ENCODE assay signal across 22 mouse cellular contexts in the genomic region with DNA sequence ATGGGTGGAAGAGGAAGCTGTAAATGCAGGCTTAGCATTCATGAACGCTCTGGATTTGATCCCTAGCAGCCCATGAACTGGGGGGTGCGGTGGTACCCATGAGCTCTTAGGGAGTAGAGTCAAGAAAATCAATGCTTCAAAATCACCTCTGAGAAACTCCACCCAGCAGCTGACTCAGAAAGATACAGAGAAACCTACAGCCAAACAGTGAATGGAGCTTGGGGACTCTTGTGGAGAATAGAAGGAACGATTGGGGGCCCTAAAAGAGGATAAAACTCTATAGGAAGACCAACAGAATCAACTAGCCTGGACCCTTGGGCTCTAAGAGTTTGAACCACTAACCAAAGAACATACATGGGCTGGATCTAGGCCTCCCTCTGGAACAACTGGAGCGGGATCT.
DNase-seq lines count a peak whose midpoint lies in the region; ATAC-seq and TF ChIP-seq lines count a peak whose summit lies in the region.
"Had no signal": no experiment of that assay in that cellular context is flagged by ENCODE, and none has a peak within 500 bp of the region (broad histone marks: within the 10 kb centered on the region; RNA-seq: fewer than 3 reads in every experiment).

No protein-coding gene starts in this region.

- no peak for TF ChIP-seq POLR2A in CH12.LX (IDR thresholded peaks at IDR 0.05; ENCODE audit: low read depth, low read length)

- no peaks in the 10 kb centered on the region for H3K27me3 ChIP-seq in hindbrain, embryonic 10.5 days (ENCODE audit: insufficient read depth, poor library complexity, severe bottlenecking)
- H3K27me3 ChIP-seq in hindbrain, embryonic 14.5 days (ENCODE audit: control insufficient read depth, insufficient read depth, low read length): no peaks in the 10 kb centered on the region
- H3K27me3 ChIP-seq in liver, embryonic 14.5 days (ENCODE audit: control insufficient read depth, insufficient read depth, low read length): no peaks in the 10 kb centered on the region
- H3K27me3 ChIP-seq in CH12.LX (replicated peaks): no peaks in the 10 kb centered on the region

- intact Hi-C loops in heart, postnatal 25 days (cut with DNase I): no loop called here

- no peak overlapping the region for H3K4me3 ChIP-seq in hindbrain, embryonic 10.5 days
- H3K4me3 ChIP-seq in hindbrain, embryonic 14.5 days (replicated peaks; ENCODE audit: low read length): no peak overlapping the region
- no peak overlapping the region for H3K4me3 ChIP-seq in liver, embryonic 14.5 days (ENCODE audit: insufficient read depth in 1 of 2, low read depth in 2 of 2, low read length in 2 of 2)
- no peak overlapping the region for H3K4me3 ChIP-seq in CH12.LX (replicated peaks in 1 of 3; ENCODE audit: low read depth in 2 of 3, low read length in 2 of 3, poor library complexity in 1 of 3)

- no peak overlapping the region for H3K4me2 ChIP-seq in hindbrain, embryonic 14.5 days (replicated peaks)
- no peak overlapping the region for H3K4me2 ChIP-seq in liver, embryonic 14.5 days (ENCODE audit: low read depth)
- peak overlapping the region; percentile 63; the same call in 1 of the 2 replicates for H3K4me2 ChIP-seq in CH12.LX (ENCODE audit: insufficient read depth, low read depth, poor library complexity, severe bottlenecking)

- no peak for TF ChIP-seq CTCF in liver, embryonic 14.5 days (IDR thresholded peaks at IDR 0.05; ENCODE audit: low read depth)
- TF ChIP-seq CTCF in CH12.LX (conservative IDR thresholded peaks at IDR 0.05 in 1 of 2, IDR thresholded peaks at IDR 0.05 in 1 of 2; ENCODE audit: low read depth in 2 of 2, low read length in 2 of 2): no peak; a peak in 1 of 4 replicates

- DNase-seq in heart, adult 11 months: peak; percentile 10
- no peak for DNase-seq in heart, postnatal 25 days (ENCODE audit: low spot score)
- DNase-seq in hindbrain, embryonic 10.5 days (ENCODE audit: low spot score): no peak
- DNase-seq in hindbrain, embryonic 14.5 days (ENCODE audit: low spot score): no peak
- peak in 2 of 3 experiments; percentile 14 to 24 for DNase-seq in liver, embryonic 14.5 days (ENCODE audit: low read depth in 3 of 3, low spot score in 3 of 3)
- DNase-seq in liver: no peak
- no peak for DNase-seq in CH12.LX (ENCODE audit: extremely low read depth)
- DNase-seq in layer of hippocampus, adult 8-10 months (ENCODE audit: low spot score in 2 of 2): no peak
- DNase-seq: adrenal gland, adult 2 months; adrenal gland, adult 8-10 months; adrenal gland, postnatal 10 days; adrenal gland, postnatal 14 days; adrenal gland, postnatal 25 days; adrenal gland, postnatal 36 days; B cell, adult 2 months; cerebellum, adult 11 months; cerebellum, adult 11-12 months; cerebellum, adult 18-20 months had no signal

- dilution Hi-C loops in CH12.LX (cut with MboI; ENCODE audit: extremely low pct_ligation_motif_present, extremely low pct_unique_long_range_greater_than_20kb, low sequenced_read_pairs): no loop called here

- H3K9me3 ChIP-seq in hindbrain, embryonic 10.5 days: no peaks in the 10 kb centered on the region
- H3K9me3 ChIP-seq in hindbrain, embryonic 14.5 days (ENCODE audit: control insufficient read depth, low read length): no peaks in the 10 kb centered on the region
- no peaks in the 10 kb centered on the region for H3K9me3 ChIP-seq in liver, embryonic 14.5 days (ENCODE audit: control insufficient read depth, low read length)
- no peaks in the 10 kb centered on the region for H3K9me3 ChIP-seq in CH12.LX (replicated peaks; ENCODE audit: low read length)
- H3K9me3 ChIP-seq: G1E had no signal

- WGBS in hindbrain, embryonic 10.5 days: 72% methylated on average over 4 of the region's 4 CpGs
- 81% methylated on average over 4 of the region's 4 CpGs for whole genome bisulfite sequencing in hindbrain, embryonic 14.5 days
- whole genome bisulfite sequencing in liver, embryonic 14.5 days (ENCODE audit: insufficient replicate concordance): 51% methylated on average over 4 of the region's 4 CpGs

- no peaks in the 10 kb centered on the region for H3K79me2 ChIP-seq in CH12.LX (replicated peaks; ENCODE audit: control insufficient read depth, extremely low read depth, insufficient read depth, poor library complexity, severe bottlenecking)

- H3K27ac ChIP-seq in hindbrain, embryonic 10.5 days: peak overlapping the region; percentile 51
- H3K27ac ChIP-seq in hindbrain, embryonic 14.5 days: no peak overlapping the region
- no peak overlapping the region for H3K27ac ChIP-seq in liver, embryonic 14.5 days
- H3K27ac ChIP-seq in CH12.LX (ENCODE audit: insufficient read depth, low read depth): peak overlapping the region; percentile 40; the same call in 1 of the 2 replicates

- ATAC-seq in hindbrain, embryonic 14.5 days (ENCODE audit: low FRiP score): no peak
- ATAC-seq in liver, embryonic 14.5 days (ENCODE audit: insufficient read depth): no peak
- ATAC-seq: activated CD4-positive, CD25-positive, alpha-beta regulatory T cell, adult 4 months; CD4-positive, CD25-positive, alpha-beta regulatory T cell, adult 4 months; Patski had no signal

- H3K9ac ChIP-seq in hindbrain, embryonic 14.5 days: no peak overlapping the region
- no peak overlapping the region for H3K9ac ChIP-seq in liver, embryonic 14.5 days (replicated peaks)
- peak overlapping the region; percentile 55 for H3K9ac ChIP-seq in CH12.LX (ENCODE audit: insufficient read depth, low read depth)

- in situ Hi-C loops in CH12.LX (cut with MboI; ENCODE audit: low pct_ligation_motif_present, low pct_unique_long_range_greater_than_20kb, low sequenced_read_pairs): no loop called here

- TF ChIP-seq EP300 in liver, embryonic 14.5 days (IDR thresholded peaks at IDR 0.05; ENCODE audit: low read depth): no peak
- peak; percentile 59 for TF ChIP-seq EP300 in CH12.LX (IDR thresholded peaks at IDR 0.05; ENCODE audit: low read length)

- TF ChIP-seq RAD21 in CH12.LX (IDR thresholded peaks at IDR 0.05; ENCODE audit: low read depth, low read length): no peak

- H3K4me1 ChIP-seq in hindbrain, embryonic 10.5 days (replicated peaks): peaks cover 22% of the 10 kb centered on the region
- peaks cover 3% of the 10 kb centered on the region; the same call in 1 of the 2 replicates for H3K4me1 ChIP-seq in hindbrain, embryonic 14.5 days (replicated peaks; ENCODE audit: control insufficient read depth, insufficient read depth, low read length)
- no peaks in the 10 kb centered on the region for H3K4me1 ChIP-seq in liver, embryonic 14.5 days (replicated peaks; ENCODE audit: control insufficient read depth in 2 of 2, insufficient read depth in 2 of 2, low read length in 1 of 2)
- H3K4me1 ChIP-seq in CH12.LX (ENCODE audit: control insufficient read depth in 1 of 2, insufficient read depth in 2 of 2): peaks cover 9 to 25% of the 10 kb centered on the region in 2 experiments; a peak in 3 of 4 replicates

- H3K36me3 ChIP-seq in hindbrain, embryonic 10.5 days: no peaks in the 10 kb centered on the region
- H3K36me3 ChIP-seq in hindbrain, embryonic 14.5 days (replicated peaks; ENCODE audit: control insufficient read depth, insufficient read depth): no peaks in the 10 kb centered on the region
- H3K36me3 ChIP-seq in liver, embryonic 14.5 days (replicated peaks; ENCODE audit: control insufficient read depth, insufficient read depth, low read depth): no peaks in the 10 kb centered on the region
- H3K36me3 ChIP-seq in CH12.LX (replicated peaks in 1 of 2; ENCODE audit: control insufficient read depth in 1 of 2, insufficient read depth in 1 of 2, low read length in 1 of 2): no peaks in the 10 kb centered on the region
- H3K36me3 ChIP-seq: G1E had no signal

TF ChIP-seq in CH12.LX, 34 proteins besides CTCF, POLR2A, EP300 and RAD21:
- TF ChIP-seq MEF2A (IDR thresholded peaks at IDR 0.05; ENCODE audit: borderline replicate concordance, low read depth, low read length) (peak; percentile 41; the same call in 1 of the 2 replicates), IRF4 (IDR thresholded peaks at IDR 0.05; ENCODE audit: low read depth, low read length) (peak; percentile 74), SIN3A (IDR thresholded peaks at IDR 0.05; ENCODE audit: low read length) (0 out of 2 replicates have a peak, but pooled peaks have one; percentile 54), ETS1 (conservative IDR thresholded peaks at IDR 0.05; ENCODE audit: low read depth, low read length) (peak; percentile 17; the same call in 1 of the 2 replicates), MXI1 (IDR thresholded peaks at IDR 0.05; ENCODE audit: low read depth, low read length) (peak; percentile 78), RCOR1 (conservative IDR thresholded peaks at IDR 0.05; ENCODE audit: low read depth, low read length) (0 out of 2 replicates have a peak, but pooled peaks have one; percentile 45), JUND (conservative IDR thresholded peaks at IDR 0.05; ENCODE audit: low read depth, low read length) (no peak; the same call in 1 of the 2 replicates), POLR2AphosphoS2 (IDR thresholded peaks at IDR 0.05; ENCODE audit: low read depth, low read length) (no peak), ZNF384 (IDR thresholded peaks at IDR 0.05; ENCODE audit: low read depth, low read length) (no peak), USF2 (conservative IDR thresholded peaks at IDR 0.05; ENCODE audit: low read depth, low read length) (no peak), ZMIZ1 (IDR thresholded peaks at IDR 0.05; ENCODE audit: low read depth, low read length) (no peak), JUN (IDR thresholded peaks at IDR 0.05; ENCODE audit: insufficient read depth, low read depth, low read length) (0 out of 2 replicates have a peak, but pooled peaks have one; percentile 11), TCF12 (IDR thresholded peaks at IDR 0.05; ENCODE audit: low read depth, low read length) (0 out of 2 replicates have a peak, but pooled peaks have one; percentile 40), NELFE (IDR thresholded peaks at IDR 0.05; ENCODE audit: low read depth, low read length) (0 out of 2 replicates have a peak, but pooled peaks have one; percentile 41), MAZ (IDR thresholded peaks at IDR 0.05; ENCODE audit: low read depth, low read length) (peak; percentile 48; the same call in 1 of the 2 replicates), CHD2 (IDR thresholded peaks at IDR 0.05; ENCODE audit: low read length) (peak; percentile 57; the same call in 1 of the 2 replicates), USF1 (IDR thresholded peaks at IDR 0.05; ENCODE audit: low read depth, low read length) (no peak), KAT2A (IDR thresholded peaks at IDR 0.05; ENCODE audit: insufficient replicate concordance, low read length) (0 out of 2 replicates have a peak, but pooled peaks have one; percentile 20), MAFK (IDR thresholded peaks at IDR 0.05; ENCODE audit: insufficient replicate concordance, low read length) (0 out of 2 replicates have a peak, but pooled peaks have one; percentile 33), ELF1 (IDR thresholded peaks at IDR 0.05; ENCODE audit: low read depth, low read length) (0 out of 2 replicates have a peak, but pooled peaks have one; percentile 8), BHLHE40 (IDR thresholded peaks at IDR 0.05; ENCODE audit: low read depth, low read length) (0 out of 2 replicates have a peak, but pooled peaks have one; percentile 30)
TF ChIP-seq in CH12.LX: peak in this region for 15.

Comparison
In these comparisons a context has a peak if more than half of its experiments do, and no peak if none do; other contexts are left out.
1. DNase-seq: peak in heart, adult 11 months (single experiment) and liver, embryonic 14.5 days (2 of 3); none in heart, postnatal 25 days (single experiment), hindbrain, embryonic 10.5 days (single experiment), hindbrain, embryonic 14.5 days (single experiment), liver (single experiment), CH12.LX (single experiment) and layer of hippocampus, adult 8-10 months (0 of 2).
2. H3K27ac ChIP-seq: peak in hindbrain, embryonic 10.5 days (single experiment) and CH12.LX (single experiment); none in hindbrain, embryonic 14.5 days (single experiment) and liver, embryonic 14.5 days (single experiment).